Mouse (Mus musculus): ENCODE data around the gene Pfpl. TPM values are rescaled to one million over a fixed set of nuclear protein-coding genes. Genes with fewer than 3 reads are reported as not detected.

Gene Pfpl
- total RNA-seq (2022), result not detected

DNA sequence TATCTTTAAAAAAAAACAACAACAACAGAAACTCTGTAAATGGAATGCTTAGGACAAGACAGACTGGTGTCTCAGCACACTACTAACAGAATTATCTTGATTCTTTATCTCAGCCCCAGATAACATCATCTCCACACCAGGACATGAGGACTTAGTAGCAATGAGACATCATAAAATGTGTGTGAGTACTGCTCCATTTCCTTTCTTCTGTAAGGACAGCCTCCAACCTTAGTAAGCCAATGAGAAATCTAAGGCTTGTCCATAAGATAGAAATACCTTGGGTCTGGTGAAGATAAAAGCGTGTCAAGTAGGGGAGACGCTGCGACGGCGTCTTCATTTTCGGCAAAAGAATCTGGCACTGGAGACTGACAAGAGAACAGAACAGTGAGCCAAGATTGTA lies at the start of gene Pfpl:
Gene Pfpl (plus strand): TSS at position 301 of the 400 bp plus-strand sequence.
- no peak for DNase-seq

DNA sequence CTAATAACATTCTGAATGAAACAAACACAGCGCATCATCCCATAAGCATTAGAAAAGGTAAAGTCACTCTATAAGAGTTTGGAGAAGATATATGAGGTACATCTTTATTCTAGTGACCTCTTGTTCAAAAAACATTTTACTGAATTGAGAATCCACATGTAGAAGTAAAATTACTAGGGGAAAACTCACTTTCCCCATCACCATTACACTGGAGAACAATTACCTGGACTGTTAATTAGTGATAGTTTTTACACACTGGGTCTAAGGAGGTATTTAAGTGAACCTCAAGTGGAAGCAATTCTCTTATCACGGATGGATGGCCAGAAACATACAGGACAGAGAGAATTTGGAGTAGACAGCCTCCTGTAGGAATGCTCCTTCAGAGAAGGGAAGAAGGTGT lies 40.7 kb upstream of the Pfpl start, which contains the start of gene Olfr1440:
Gene Olfr1440 (plus strand): TSS at position 301 of the 400 bp plus-strand sequence.
- no peak for DNase-seq

DNA sequence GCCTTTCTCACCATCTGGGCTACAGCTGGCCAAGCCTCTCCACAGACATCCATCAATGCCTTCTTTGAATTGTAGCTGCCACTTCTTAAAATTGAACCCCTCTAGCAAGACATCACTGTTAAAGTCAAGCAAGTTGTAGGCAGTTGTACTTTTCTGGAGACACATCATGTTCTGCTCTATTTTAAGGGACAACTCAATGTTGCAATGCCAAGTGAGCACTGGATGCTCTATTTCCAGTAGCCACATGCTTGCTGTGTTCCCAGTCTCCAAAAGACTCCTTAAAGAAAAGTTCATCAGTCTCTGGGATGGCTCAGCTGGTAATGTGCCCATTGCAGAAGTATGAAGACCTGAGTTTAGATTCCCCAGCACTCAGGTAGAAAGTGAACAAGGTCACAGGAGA lies 14.0 kb upstream of the Pfpl start:
- DNase-seq, result no peak

DNA sequence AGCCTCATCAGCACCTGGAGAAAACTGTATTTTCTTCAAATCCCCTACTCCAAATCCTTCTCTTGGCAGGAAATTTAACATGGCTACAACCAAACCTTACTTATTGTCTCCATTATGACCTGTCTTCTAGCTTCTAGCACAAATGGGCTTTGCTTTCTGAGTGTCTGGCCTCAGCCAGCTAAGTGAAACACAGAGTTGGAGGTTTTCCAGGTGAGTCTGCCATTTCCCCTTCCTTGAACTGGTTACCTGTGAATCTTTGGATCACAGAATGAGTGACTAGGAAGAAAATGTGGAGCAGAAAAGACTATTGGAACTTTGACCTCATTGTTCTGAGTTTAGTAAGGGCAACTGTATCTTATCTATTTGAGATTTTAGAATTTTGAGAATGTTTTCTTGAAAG lies 10.3 kb upstream of the Pfpl start, which contains the start of gene Olfr1441:
Gene Olfr1441 (plus strand): TSS at position 73 of the 400 bp plus-strand sequence.
- DNase-seq, result no peak

DNA sequence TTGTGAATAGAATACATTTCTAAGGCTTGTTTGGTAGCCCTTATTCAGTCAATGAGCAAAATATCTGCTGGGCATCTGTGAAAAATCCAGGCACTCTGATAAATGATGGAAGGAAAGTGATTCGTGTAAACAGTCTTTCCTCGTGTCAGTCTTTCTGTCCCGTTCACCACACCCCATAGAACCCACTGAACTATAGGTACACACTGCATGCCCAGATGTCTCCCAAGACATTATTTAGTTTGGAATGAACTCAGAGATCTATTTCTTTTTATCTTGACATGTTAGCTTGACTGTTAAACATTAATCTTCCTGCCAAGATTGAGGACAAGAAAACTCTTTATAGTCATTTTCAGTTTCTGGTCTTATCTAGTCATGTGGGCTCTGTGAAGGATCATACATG lies 9.4 kb upstream of the Pfpl start:
- DNase-seq, result no peak

DNA sequence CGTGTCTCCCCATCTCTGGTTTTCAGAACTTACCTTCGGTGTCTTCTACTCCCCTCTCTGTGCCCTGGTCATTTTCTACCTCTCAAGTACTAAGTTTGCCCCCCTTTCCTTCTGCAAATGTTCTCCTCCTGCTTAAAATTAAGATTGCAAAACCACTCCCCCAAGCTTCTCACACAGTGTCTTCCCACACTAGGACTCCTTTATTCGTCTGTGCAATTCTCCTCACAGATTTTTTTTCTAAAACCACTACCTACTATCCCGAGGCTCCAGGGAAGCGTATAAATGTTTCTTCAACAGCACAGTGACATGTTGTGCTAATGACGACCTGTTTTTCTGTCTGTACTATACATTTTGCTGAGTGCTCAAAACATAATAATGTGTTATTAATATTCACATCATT lies 7.2 kb upstream of the Pfpl start:
- no peak for DNase-seq

DNA sequence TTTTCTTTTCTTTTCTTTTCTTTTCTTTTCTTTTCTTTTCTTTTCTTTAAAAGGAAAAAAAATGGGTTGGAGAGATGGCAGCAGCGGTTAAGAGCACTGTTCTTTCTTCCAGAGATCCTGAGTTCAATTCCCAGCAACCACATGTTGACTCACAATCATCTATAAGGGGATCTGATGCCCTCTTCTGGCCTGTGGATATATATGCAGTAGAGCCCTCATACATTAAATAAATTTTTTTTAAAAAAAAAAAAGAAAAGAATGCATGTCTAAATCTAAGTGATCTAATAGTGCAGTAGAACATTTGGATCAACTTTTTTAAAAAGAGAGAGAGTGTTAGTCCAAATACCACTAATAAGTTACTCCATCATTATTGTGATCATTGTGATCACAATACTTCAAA lies 6.0 kb upstream of the Pfpl start:
- DNase-seq, result no peak

DNA sequence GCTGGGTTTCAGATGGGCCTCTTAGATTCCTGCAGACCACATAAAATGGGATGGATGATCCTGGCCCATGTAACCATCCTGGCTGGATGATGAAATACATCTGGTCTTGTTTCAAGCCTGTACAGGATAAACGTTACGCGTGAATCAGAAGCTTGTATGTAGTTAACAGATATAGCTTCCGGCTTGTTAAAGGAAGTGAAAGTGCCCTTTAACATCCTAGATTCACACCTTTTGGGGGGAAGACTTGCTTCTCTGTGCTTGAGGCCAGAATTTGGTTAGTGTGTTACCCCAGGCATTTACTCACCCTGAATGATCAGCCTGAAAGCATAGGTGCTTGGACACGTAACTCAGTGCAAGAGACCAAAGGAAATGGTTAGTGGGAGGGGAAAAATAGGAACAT lies 604 bp upstream of the Pfpl start:
- DNase-seq, result no peak

DNA sequence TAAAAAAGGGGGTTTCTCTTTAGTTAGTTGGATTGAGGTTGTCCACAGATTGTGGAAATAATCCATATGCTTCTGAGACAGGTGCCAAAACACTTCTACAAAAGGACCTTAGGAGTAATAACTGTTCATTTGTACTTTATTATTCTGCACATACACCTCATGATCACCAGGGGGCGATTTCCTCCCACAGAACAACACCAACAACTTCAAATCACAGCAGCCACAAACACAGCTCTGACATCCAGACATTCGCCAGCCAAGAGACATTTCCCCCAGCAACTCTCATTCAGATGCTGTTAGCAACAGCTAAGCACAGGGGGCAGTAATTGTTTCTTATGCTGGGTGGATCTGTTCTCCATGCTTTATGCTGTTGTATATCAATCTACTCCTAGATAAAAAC lies 5.3 kb downstream of the Pfpl start:
- DNase-seq, result no peak

DNA sequence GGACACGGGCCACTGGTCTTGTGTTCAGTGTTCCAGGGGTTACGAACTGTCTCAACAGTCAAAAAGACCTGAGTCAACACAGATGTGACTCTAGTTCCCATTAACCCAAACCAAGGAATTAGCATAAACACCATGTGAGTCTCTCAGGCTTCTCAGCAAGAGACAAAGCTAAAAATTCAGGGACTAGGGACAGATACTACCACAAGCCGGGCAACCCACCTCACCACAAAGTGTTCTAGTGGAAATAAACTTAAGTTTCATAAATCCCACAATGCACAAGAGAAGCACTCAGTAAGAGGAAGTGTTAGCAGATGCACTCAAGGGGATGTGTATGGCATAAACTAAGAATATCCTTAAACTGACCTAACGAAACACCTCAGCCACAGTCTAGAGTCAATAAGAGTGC lies 7.3 kb downstream of the Pfpl start:
- DNase-seq, result no peak

DNA sequence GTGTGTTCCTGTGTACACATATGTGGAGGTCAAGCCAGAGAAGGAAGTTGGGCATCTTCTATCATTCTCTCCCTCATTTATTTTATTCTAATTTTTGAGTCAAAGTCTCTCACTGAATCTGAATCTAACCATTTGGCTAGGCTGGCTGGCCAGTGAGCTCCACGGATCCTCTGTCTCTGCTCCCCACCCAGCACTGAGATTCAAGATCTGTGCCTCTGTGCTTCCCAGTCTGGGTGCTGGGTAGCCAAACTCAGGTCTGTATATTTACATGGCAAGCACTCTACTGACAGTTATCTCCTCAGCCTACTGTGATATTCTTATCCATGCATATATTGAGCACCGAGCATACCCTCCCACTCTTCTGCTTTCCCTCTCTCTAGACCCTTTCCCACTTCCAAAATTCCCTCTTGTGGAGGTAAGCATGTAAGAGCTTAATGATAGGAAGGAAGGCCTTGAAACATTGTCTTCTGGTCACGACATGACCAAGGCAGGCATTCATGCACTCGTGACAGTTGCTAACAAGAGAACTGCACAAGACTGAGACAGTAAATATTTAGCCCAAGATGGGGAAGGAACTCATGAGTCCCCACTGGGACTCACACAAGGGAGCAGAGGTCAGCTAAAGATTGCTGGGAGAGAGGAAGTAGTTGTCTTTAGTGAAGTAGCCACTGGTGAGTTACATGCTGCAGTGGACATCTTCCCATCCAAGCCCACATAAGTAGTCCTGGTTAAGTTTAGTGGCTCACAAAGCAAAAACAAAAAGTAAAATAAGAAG lies 8.2 kb downstream of the Pfpl start:
- DNase-seq, result no peak

DNA sequence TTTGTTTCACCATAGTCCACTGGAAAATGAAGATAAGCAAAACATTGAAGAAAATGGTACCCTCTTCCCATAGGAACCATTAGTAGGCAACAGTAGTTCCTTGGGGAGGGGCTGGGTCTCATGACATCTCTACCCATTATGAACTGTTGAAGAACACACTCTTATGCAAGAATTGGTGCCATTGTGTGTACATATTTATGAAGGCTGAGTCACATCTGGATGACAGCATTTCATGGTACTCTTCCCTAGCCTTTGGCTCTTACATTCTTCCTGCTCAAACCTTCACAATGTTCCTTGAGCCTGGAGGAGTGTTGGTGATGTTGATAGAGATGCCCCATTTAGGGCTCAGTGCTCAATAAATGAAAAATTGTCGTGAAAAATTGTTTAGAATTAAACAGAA lies 11.9 kb downstream of the Pfpl start:
- no peak for DNase-seq

DNA sequence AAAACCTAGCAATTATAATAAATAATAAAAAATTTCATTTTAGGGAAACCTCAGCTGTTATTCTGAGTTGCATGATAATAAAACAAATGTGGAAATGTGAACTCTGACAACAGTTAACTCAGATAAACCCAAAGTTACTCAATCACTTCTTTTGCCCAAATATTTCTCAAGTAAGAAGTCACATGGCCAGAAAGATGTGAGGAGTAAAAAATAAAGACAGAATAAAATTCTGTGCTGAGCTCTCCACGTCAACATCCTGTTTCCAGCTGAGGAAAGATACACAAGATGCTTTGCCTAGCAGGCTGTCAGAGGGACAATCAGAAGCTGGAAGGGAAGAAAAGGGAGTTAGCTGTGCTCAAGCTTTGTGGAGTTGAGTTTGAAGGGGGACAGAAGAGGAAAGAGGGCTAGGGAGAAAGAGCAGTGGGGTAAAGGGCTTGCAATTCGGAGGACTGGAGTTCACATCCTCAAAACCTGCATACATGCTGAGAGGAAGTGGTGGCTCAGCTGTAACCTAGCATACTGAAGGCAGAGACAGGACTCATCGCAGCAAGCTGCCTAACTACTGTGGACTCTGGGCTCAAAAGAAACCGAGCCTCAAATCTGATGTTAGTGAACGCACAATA lies 12.5 kb downstream of the Pfpl start:
- no peak for DNase-seq

DNA sequence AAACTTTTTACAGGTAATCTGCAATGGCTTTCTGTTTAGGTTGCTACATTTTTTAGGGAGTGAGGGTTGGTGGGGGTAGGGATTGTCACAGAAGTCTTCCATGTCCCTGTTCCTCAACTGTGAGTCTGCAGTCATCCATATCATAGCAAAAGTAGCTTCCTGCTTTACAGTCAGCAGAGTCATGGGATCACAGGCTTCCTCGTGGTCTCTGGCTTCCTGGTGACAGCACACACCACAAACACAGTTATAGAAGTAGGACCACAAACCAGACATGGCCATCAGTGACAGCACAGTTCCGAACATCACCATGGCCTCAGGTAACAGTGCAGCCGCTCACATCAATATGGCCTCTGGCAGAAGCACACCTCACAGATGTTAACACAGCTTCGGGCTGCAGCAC lies 14.9 kb downstream of the Pfpl start:
- no peak for DNase-seq

DNA sequence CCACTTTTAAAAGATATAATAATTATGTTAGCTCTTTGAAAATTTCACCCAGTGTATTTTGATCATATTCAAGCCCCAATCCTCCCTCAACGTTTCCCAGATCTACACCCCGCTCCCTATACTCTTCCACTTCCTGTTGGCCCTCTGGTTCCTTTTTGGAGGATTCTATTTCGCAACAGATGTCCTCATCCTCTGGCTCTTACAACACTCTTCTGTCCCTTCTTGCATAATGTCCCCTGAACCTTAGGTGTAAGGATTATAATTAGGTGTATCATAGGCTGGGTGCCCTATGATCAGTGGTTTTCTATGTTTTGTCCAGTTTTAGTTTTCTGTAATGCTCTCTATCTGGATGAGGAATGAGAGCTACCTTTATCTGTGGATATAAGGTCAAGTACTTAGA lies 17.3 kb downstream of the Pfpl start:
- no peak for DNase-seq

DNA sequence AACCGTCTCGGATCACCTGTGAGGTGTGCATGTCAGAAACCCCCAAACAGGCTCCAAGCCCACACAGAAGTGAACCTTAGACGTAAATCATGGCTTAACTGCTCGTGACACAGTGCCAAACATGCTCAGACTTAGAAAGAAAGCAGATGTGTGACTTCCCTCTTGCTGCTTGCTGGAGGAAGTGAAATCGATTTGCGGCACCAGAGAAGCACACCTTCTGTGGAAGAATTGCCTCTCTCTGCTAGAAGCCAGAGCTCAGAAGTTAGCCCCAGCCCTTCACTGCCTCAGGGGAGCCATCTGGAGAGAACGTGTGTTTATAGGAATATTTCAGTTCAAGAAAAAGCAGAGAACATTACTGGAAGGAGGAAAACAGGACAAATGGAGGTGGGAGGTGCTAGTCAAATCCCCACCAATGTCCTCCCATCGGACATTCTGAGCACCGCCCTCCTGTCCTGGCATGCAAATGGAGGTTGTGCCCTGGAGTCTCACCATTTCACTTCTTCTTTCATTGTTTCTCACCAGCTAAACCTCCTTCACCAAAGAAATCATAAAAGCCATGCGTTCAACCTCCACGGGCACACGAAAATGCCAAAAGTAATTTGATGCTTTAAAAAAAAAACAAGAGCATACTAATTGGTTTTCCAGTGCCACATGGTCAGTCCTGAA lies 29.8 kb downstream of the Pfpl start:
- no peak for DNase-seq

DNA sequence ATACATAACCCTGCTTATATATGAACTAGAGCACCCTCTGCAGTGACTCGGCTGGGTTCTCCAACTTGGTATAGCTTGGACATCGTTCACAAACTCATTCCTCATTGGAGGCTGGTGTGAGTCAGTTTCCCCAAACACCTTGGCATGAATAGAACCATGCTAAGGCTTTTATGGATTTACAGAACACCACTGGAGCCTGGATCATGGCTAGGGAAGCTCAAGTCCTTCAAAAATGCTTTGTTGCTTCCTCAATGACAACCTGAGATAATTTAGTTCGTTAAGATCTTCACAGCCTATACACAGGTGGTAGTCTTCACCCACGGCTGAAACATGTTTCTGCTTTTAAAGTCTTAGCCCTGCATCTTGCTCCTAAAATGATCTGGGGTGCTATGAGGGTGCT lies 31.8 kb downstream of the Pfpl start:
- no peak for DNase-seq

DNA sequence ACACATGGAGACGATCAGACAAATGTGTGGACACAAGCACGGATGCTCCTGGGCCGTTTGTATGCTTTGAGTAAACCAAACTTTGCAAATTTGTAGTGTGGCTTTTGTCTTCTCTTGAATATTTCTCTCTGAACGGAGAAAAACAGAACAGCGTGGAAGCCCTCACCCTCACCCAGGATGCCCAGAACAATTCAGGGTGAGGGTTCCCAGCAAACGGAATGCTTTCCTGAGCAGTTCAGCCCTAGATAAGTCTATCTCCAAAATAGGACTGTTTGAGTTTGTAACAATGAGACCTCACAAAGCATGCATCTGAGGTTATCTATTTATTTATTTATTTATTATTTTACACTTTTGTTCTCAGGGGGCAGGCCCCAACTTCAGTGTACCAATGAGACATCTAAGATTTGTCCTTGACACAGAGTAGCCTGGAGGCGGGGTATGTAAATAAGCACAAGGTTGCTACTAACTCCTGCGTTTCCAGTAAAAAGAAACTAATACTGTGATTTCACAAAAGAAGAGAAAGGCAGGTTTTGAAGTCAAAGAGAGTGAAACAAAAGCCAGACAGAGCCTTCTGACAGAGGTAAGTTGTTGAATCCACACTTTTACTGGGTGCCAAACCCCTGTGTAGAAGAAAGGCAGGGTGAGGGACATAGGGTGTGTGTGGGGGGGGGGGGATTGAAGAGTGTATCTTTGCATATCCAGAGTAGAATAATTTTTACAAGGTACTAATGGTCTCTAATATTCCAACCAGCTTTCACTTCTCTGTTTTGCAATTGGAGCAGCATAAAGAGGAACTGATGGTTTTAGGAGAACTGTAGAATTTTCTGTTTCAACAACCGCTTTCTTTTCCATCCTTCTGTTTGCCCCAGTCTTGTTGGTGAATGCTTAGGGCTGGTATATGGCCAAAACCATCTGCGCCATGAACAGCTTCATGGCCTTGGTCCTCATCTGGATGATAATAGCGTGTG lies 32.9 kb downstream of the Pfpl start, which contains the start of gene Mpeg1:
Gene Mpeg1 (plus strand): TSS at position 498 of the 968 bp plus-strand sequence.
- no peak for DNase-seq

DNA sequence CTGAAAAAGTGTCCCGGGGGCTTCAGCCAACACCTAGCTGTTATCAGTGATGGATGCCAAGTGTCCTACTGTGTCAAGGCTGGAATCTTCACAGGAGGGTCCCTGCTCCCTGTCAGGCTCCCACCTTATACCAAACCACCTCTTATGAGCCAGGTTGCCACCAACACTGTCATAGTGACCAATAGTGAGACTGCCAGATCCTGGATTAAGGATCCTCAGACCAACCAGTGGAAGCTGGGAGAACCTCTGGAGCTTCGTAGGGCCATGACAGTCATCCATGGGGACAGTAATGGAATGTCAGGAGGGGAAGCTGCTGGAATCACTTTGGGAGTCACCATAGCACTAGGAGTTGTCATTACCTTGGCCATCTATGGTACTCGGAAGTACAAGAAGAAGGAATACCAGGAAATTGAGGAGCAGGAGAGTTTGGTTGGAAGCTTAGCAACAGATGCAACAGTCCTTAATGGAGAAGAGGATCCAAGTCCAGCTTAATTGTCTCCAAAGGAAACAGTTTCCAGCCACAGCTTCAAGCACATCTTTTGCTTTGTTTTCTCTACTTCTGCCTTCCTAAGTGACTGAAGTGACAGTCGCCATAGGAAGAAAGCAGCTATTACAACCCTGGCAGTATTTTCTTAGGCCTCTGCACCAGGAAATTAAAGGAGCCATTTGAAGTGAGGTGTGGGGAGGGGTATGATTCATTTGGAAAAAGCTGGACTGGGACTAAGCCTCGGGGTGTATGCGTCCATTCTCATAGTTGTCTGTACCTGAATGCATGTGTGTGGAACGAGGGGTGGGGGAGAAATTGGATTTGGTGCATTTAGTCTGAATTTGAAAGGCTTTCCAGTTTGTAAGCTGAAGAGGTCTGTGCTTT lies 35.4 kb downstream of the Pfpl start:
- no peak for DNase-seq

DNA sequence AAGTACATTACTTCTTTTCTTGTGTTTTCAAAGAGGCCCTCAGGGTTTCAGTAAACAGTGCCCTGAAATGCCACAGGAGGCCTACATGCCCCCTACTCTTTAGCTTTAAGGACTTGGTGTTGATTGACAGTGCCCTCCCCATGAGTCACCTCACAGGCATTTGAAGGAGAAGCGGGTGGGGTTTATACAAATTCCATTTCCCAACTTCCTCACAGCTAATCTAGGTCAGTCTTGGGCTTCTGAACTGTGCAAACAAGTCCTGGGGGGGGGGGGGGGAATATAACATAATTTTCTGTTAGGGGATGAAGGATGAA lies 36.0 kb downstream of the Pfpl start:
- DNase-seq, result peak; percentile 56

DNA sequence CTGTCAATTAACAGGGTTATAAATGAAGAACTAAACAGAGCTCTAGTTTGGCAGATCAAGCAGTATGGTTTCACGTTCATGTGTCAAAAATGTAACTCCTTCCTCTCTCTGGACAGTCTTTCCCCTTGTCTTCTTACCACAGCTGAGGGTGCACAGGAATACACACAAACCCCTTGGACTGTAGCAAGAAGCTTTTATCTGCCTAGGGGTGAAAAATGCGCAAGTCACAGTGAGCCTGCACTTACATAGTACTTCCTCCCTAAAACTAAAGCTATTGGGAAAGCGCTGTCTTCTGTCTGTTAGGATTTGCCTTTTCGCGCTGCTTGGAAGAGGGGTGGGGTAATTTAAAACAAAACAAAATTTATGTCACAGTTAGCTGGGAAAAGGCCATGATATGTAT lies 36.4 kb downstream of the Pfpl start:
- no peak for DNase-seq

DNA sequence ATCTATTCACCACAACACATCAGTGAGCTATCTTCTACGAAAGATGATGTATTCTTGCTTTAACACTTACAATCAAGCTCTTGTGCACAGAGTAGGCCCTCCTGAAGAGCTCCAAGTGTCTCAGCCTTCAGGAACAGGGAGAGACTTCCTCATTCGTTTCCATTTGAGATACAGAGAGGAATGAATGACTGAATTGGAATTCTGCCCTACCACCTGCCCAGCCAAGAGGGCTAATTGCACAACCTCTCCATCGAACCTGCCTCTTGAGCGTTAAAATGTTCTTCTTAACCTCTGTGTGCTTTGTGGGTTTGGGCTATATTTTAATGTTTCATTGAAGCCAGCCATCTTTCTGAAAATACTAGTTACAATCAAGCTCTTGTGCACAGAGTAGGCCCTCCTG lies 37.0 kb downstream of the Pfpl start:
- DNase-seq, result no peak
